Mouse (Mus musculus): Measurements from ENCODE around the gene Kcng1. TPM values are rescaled to one million over a fixed set of nuclear protein-coding genes. Genes with fewer than 3 reads are reported as not detected.

Gene Kcng1
- total and polyA plus RNA-seq, 3 experiments = 0.16 TPM; not detected in 2

DNA sequence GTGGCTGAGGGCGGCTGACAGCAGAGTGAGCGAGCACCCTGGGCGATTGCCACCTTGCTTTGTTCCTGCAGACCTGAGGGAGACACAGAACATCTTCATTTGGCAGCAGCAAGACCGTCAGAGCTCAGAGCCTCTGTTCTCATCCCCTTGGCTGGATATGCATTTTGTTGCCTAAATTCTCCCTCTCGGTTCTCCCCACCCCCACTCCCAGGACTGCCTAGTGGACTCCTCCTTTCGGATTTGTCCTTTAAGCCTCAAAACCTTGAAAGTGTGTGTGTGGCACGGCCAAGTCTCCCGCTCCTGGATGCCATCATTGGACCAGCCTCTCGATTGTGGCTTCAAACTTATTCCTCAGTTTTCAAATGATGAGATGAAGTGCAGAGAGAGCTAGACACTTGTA, 7.5 kb upstream of the Kcng1 start:
- Histone ChIP-seq H3K4me2 (ENCODE audit: insufficient read depth, low read depth, poor library complexity, severe bottlenecking) (no peak overlapping the region), H3K4me1 (ENCODE audit: control insufficient read depth in 1 of 2, insufficient read depth in 2 of 2) (no peaks in the 10 kb centered on the region; a peak in 1 of 4 replicates), H3K27me3 (replicated peaks) (peaks cover 62% of the 10 kb centered on the region), H3K9me3 (replicated peaks; ENCODE audit: low read length) (peaks cover 34% of the 10 kb centered on the region), H3K27ac (ENCODE audit: insufficient read depth, low read depth) (no peak overlapping the region), H3K36me3 (replicated peaks in 1 of 2; ENCODE audit: control insufficient read depth in 1 of 2, insufficient read depth in 1 of 2, low read length in 1 of 2) (no peaks in the 10 kb centered on the region), H3K79me2 (replicated peaks; ENCODE audit: control insufficient read depth, extremely low read depth, insufficient read depth, poor library complexity, severe bottlenecking) (no peaks in the 10 kb centered on the region), H3K9ac (ENCODE audit: insufficient read depth, low read depth) (no peak overlapping the region), H3K4me3 (replicated peaks in 1 of 3; ENCODE audit: low read depth in 2 of 3, low read length in 2 of 3, poor library complexity in 1 of 3) (no peak overlapping the region)
- no peak for DNase-seq (ENCODE audit: extremely low read depth)
- TF ChIP-seq ETS1 (conservative IDR thresholded peaks at IDR 0.05; ENCODE audit: low read depth, low read length) = no peak
- no peak for TF ChIP-seq CTCF (conservative IDR thresholded peaks at IDR 0.05 in 1 of 2, IDR thresholded peaks at IDR 0.05 in 1 of 2; ENCODE audit: low read depth in 2 of 2, low read length in 2 of 2)
- no peak for TF ChIP-seq MEF2A (IDR thresholded peaks at IDR 0.05; ENCODE audit: borderline replicate concordance, low read depth, low read length)
- no peak for TF ChIP-seq ZNF384 (IDR thresholded peaks at IDR 0.05; ENCODE audit: low read depth, low read length)
- TF ChIP-seq BHLHE40 (IDR thresholded peaks at IDR 0.05; ENCODE audit: low read depth, low read length) = no peak
- TF ChIP-seq USF2 (conservative IDR thresholded peaks at IDR 0.05; ENCODE audit: low read depth, low read length) = no peak
- no peak for TF ChIP-seq GABPA (IDR thresholded peaks at IDR 0.05; ENCODE audit: insufficient replicate concordance, low read depth, low read length)
- TF ChIP-seq TBP (conservative IDR thresholded peaks at IDR 0.05; ENCODE audit: low read depth, low read length) = no peak
- no peak for TF ChIP-seq SIN3A (IDR thresholded peaks at IDR 0.05; ENCODE audit: low read length)
- no peak for TF ChIP-seq UBTF (IDR thresholded peaks at IDR 0.05; ENCODE audit: low read depth, low read length)
- no peak for TF ChIP-seq E2F4 (IDR thresholded peaks at IDR 0.05; ENCODE audit: insufficient replicate concordance, low read depth, low read length)
- no peak for TF ChIP-seq MYC (IDR thresholded peaks at IDR 0.05; ENCODE audit: low read depth, low read length)
- TF ChIP-seq MXI1 (IDR thresholded peaks at IDR 0.05; ENCODE audit: low read depth, low read length) = no peak
- TF ChIP-seq EP300 (IDR thresholded peaks at IDR 0.05; ENCODE audit: low read length) = no peak
- TF ChIP-seq CHD2 (IDR thresholded peaks at IDR 0.05; ENCODE audit: low read length) = no peak
- in situ Hi-C loops (cut with MboI; ENCODE audit: low pct_ligation_motif_present, low pct_unique_long_range_greater_than_20kb, low sequenced_read_pairs) (no loop called here), dilution Hi-C loops (cut with MboI; ENCODE audit: extremely low pct_ligation_motif_present, extremely low pct_unique_long_range_greater_than_20kb, low sequenced_read_pairs) (no loop called here)

GRCm38 (mm10) chr2:168286987-168287386, 5.5 kb upstream of the Kcng1 start:
- H3K79me2 ChIP-seq (replicated peaks; ENCODE audit: control insufficient read depth, extremely low read depth, insufficient read depth, poor library complexity, severe bottlenecking) = no peaks in the 10 kb centered on the region
- H3K36me3 ChIP-seq (replicated peaks in 1 of 2; ENCODE audit: control insufficient read depth in 1 of 2, insufficient read depth in 1 of 2, low read length in 1 of 2) = no peaks in the 10 kb centered on the region
- H3K4me2 ChIP-seq (ENCODE audit: insufficient read depth, low read depth, poor library complexity, severe bottlenecking) = no peak overlapping the region
- in situ Hi-C loops (cut with MboI; ENCODE audit: low pct_ligation_motif_present, low pct_unique_long_range_greater_than_20kb, low sequenced_read_pairs) = no loop called here
- H3K9me3 ChIP-seq (replicated peaks; ENCODE audit: low read length) = peaks cover 33% of the 10 kb centered on the region
- TF ChIP-seq ZMIZ1 (IDR thresholded peaks at IDR 0.05; ENCODE audit: low read depth, low read length) = no peak
- no peak for TF ChIP-seq TBP (conservative IDR thresholded peaks at IDR 0.05; ENCODE audit: low read depth, low read length)
- no peak for TF ChIP-seq CHD2 (IDR thresholded peaks at IDR 0.05; ENCODE audit: low read length)
- TF ChIP-seq ZKSCAN1 (IDR thresholded peaks at IDR 0.05; ENCODE audit: borderline replicate concordance, low read depth, low read length) = no peak
- TF ChIP-seq MEF2A (IDR thresholded peaks at IDR 0.05; ENCODE audit: borderline replicate concordance, low read depth, low read length) = no peak
- TF ChIP-seq CTCF (conservative IDR thresholded peaks at IDR 0.05 in 1 of 2, IDR thresholded peaks at IDR 0.05 in 1 of 2; ENCODE audit: low read depth in 2 of 2, low read length in 2 of 2) = no peak
- no peak for TF ChIP-seq POLR2AphosphoS2 (IDR thresholded peaks at IDR 0.05; ENCODE audit: low read depth, low read length)
- TF ChIP-seq POLR2A (IDR thresholded peaks at IDR 0.05; ENCODE audit: low read depth, low read length) = no peak
- TF ChIP-seq USF1 (IDR thresholded peaks at IDR 0.05; ENCODE audit: low read depth, low read length) = no peak
- no peak for TF ChIP-seq HCFC1 (IDR thresholded peaks at IDR 0.05; ENCODE audit: low read depth, low read length)
- TF ChIP-seq RCOR1 (conservative IDR thresholded peaks at IDR 0.05; ENCODE audit: low read depth, low read length) = no peak
- no peak for TF ChIP-seq MXI1 (IDR thresholded peaks at IDR 0.05; ENCODE audit: low read depth, low read length)
- no peak for TF ChIP-seq NRF1 (IDR thresholded peaks at IDR 0.05; ENCODE audit: low read depth, low read length)
- TF ChIP-seq JUND (conservative IDR thresholded peaks at IDR 0.05; ENCODE audit: low read depth, low read length) = no peak
- TF ChIP-seq JUN (IDR thresholded peaks at IDR 0.05; ENCODE audit: insufficient read depth, low read depth, low read length) = no peak
- TF ChIP-seq PAX5 (IDR thresholded peaks at IDR 0.05; ENCODE audit: low read length) = no peak
- no peak for TF ChIP-seq MAX (IDR thresholded peaks at IDR 0.05; ENCODE audit: low read length)
- no peaks in the 10 kb centered on the region for H3K4me1 ChIP-seq (ENCODE audit: control insufficient read depth in 1 of 2, insufficient read depth in 2 of 2)
- H3K9ac ChIP-seq (ENCODE audit: insufficient read depth, low read depth) = no peak overlapping the region
- no peak overlapping the region for H3K4me3 ChIP-seq (replicated peaks in 1 of 3; ENCODE audit: low read depth in 2 of 3, low read length in 2 of 3, poor library complexity in 1 of 3)
- dilution Hi-C loops (cut with MboI; ENCODE audit: extremely low pct_ligation_motif_present, extremely low pct_unique_long_range_greater_than_20kb, low sequenced_read_pairs) = no loop called here
- H3K27me3 ChIP-seq (replicated peaks) = peaks cover 59% of the 10 kb centered on the region
- DNase-seq (ENCODE audit: extremely low read depth) = no peak
- H3K27ac ChIP-seq (ENCODE audit: insufficient read depth, low read depth) = no peak overlapping the region

Measured in CH12.LX (cell line).